Mouse (Mus musculus): ENCODE measurements around the gene Dip2b.

Gene Dip2b

DNA sequence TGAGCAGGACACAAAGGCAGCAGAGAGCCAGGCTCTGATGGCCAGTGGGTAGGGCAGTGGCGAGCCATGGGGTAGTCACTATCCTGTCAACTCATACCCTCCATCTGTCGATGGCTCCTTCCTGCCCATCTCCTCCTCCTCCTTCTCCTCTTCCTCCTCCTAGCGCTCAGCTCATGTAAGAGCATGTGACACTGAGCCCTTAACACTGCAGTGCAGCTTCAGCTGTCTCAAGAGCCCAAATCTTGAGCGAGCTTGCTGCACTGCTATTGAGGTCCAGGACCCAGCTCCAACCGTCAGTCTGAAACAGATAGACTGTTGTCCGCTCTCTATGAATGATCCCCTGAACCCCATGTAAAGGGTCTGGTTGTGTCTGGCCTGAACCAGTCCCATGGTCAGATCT is 141.2 kb downstream of the Dip2b start:
- DNase-seq (ENCODE audit: low spot score): no peak

DNA sequence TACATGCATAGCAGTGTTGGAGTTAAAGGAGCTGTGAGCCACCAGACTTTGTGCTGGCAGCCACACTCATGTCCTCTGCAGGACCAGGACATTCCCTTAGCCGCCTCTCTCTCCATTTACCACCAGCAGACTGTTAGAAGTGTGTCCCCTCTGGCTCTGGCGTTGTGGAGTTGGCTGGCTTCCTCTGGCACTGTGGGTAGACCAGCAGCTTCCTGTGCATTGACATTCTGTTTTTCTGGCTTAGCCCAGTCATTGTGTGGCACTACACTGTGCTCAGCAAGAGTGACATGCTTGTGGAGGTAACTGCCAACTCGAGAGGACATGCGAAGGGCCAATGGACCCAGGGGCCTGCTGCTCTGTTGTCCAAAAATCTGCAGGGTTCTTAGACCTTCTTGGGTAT is 141.8 kb downstream of the Dip2b start:
- DNase-seq (ENCODE audit: low spot score): no peak

DNA sequence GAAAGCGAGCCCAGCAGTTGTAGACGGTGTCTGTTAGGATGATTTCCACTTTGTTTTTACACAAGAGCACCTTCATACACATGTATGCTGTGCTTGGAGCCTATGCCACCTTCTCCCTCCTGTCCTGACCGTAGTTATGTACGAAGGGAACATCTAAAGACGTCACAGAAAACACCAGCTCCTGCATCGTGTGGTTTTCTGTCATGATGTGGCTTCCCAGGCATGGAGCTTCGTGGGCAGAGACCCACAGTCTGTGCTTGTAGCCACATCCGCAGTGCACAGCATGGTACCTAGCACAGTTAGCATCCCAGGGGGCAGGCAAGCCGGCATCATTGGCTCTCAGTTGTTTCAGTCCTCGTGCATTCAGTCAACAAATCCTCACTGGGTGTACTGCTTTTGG is 143.4 kb downstream of the Dip2b start:
- no peak for DNase-seq (ENCODE audit: low spot score)

DNA sequence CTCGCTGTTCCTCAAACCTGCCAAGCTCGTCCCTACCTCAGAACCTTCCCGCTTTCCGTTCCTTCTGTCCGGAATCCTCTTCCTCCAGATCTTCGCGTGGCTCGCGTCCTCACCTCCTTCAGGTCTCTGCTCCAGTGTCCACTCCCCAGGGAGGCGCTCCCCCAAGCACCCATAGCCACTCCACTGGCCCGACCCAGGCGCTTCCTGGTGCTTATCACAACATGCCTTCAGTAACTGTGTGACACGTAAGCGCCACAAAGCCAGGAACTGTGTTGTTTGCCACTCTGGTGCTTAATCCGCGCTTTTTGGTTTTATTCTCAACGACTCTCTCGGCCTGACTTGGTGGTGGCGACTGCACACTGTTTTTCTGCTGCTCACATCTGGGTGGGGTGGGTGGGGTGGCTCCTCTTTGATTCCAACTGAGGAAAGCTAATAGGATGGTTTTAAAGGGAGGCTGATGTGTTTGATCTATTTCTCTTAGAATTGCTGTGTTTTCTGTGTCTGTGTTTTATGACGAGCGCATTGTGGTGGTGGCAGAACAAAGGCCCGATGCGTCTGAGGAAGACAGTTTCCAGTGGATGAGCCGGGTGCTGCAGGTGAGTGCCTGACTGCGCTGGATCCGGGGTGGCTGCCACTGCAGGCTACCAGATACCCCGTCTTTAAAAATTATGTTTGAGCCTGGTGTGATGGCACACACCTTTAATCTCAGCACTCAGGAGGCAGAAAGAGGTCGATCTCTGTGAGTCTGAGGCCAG is 144.2 kb downstream of the Dip2b start:
- DNase-seq (ENCODE audit: low spot score): no peak

DNA sequence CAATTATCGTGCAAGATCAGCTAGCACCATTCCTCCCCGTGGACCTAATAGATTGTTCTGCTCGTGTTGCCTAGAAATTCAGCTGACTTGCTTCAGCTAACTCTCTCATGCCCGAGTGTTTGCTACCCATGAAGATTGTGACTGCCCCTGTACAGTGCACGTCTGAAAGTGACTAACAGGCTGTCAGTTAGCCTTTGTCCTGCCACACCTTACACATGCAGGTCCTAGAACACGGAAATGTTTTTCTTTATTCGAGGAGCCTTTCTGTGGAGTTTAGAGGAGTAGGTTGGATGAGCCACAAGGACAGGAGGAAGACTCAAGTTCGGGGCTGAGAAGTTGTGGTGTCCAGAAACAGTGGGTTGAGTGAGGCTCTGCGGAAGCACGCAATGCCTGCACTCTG is 145.0 kb downstream of the Dip2b start:
- no peak for DNase-seq (ENCODE audit: low spot score)

DNA sequence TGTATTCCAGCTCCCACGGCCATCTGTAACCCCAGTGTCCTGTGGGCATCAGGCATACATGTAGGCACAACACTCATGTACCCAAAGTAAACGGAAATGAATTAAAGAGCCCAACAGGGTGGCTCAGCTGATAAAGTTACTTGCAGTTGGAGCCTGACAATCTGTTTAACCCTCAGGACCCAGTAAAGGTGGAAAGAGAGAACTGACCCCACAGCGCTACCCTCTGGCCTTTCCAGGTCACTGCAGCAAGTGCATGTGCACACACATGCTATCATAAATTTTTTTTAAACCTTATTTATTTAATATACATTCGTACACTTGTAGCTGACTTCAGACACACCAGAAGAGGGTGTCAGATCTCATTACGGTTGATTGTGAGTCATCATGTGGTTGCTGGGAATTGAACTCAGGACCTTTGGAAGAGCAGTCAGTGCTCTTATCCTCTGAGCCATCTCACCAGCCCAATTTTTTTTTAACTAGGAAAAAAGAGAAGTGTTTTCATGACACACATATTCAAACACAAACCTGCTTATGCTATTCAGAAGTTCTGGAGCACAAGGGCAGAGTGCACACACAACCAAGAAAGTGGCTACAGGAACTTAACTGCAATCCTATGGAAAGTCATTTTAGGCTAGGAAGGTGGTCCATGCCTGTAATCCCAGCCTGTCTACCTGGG is 146.5 kb downstream of the Dip2b start:
- DNase-seq (ENCODE audit: low spot score): no peak

DNA sequence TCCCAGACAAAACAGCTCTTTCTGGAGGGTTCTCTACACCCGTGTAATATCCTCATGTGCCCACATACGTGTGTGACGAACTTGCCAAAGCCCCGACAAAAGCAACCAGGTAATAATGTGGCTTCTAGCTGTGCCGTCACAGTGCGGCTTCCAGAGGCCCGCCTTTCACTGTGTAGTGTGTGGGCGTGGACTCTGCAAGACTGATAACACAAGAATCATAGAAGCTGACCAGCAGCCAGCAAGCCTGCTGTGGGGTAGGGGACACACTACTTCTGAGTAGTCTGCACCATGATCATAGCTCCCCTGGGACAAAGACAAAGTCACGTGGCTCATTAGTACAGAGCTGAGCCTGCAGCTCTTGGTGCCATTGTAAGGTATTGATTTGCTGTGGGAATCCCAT is 147.8 kb downstream of the Dip2b start:
- no peak for DNase-seq (ENCODE audit: low spot score)

DNA sequence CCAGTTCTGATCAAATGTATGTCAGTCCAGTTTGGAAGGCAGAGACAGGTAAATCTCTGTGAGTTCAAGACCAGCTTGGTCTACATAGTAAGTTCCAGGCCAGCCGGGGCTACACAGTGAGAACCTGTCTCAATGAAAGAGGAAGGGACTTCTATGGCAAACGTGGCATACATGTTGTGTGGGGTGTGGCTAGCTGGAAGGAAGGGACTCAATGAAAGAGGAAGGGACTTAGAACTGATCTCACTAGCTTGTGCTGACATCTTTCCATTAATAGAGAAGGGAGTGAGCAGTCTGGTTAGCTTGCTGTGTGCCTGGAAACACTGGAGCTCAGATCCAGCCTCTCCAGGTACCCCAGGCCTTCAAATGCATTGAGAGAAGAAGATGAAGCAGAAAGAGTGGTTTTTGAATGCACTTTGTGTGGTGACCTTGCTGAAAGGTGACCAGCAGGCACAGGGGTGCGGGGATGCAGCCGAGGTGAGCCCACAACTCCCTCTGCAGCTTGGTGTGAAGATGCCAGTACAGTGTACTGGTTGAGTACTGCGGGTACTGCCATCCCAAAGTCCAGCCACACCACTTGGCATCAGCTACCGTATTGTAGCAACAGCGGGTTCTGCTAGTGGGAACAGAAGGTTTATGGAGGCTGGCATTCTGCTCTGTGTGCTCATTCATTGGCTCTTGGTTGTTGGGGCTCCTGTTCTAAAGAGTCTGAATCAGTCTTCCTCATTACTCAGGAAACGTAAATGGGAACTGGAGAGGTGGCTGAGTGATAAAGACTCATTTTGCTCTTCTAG is 148.6 kb downstream of the Dip2b start:
- DNase-seq (ENCODE audit: low spot score): no peak

DNA sequence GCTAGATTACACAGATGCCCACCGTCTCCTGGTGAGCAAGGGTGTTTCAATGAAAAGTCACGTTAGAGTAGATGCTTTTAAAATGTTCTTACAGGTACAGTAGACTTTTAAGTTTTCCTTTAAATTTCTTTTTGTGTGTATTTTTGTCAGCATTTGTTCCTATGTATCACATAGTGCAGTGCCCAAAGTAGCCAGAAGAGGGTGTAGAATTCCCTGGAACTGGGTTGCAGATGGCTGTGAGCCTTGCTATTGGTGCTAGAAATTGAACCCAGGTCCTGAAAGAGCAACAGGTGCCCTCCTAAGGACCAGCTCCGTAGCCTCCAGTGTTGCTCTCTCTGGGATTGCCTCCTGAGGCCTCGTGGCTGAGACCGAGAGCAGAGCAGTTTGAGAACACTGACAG is 150.1 kb downstream of the Dip2b start:
- DNase-seq (ENCODE audit: low spot score): no peak

DNA sequence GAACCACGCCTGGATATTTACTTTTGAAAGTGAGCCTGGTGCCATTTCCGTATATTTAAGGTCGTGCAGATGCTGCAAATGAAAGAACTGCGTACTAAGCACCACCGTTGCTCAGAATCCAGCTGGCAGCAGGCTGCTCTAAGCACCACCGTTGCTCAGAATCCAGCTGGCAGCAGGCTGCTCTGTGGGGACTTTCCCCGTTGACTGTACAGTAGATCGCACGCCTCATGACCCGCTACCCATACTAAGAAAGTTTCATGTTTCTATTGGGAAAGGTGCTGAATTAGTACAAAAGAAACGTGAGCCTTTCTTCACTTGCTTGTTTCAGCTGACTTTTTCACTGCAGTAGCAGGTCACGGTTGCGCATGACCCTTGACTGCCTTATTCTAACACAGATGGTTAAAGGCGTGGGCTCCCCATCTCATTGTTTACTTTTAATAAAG is 150.5 kb downstream of the Dip2b start:
- DNase-seq (ENCODE audit: low spot score): no peak

DNA sequence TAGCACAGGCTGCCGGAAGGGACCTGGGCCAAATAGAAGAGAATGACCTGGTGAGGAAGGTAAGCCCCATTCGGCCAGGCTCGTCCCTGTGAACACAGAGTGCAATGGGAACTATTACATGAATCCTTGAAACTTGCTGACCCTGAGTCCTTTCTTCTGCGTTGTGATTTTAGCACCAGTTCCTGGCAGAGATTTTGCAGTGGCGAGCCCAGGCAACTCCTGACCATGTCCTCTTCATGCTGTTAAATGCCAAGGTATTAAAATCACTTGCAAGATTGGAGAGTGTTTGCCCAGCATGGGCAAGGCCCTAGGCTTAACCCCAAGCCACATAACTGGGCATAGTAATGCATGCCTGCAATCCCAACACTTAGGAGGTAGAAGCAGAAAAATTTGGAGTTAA is 151.6 kb downstream of the Dip2b start:
- peak; percentile 21 for DNase-seq (ENCODE audit: low spot score)

DNA sequence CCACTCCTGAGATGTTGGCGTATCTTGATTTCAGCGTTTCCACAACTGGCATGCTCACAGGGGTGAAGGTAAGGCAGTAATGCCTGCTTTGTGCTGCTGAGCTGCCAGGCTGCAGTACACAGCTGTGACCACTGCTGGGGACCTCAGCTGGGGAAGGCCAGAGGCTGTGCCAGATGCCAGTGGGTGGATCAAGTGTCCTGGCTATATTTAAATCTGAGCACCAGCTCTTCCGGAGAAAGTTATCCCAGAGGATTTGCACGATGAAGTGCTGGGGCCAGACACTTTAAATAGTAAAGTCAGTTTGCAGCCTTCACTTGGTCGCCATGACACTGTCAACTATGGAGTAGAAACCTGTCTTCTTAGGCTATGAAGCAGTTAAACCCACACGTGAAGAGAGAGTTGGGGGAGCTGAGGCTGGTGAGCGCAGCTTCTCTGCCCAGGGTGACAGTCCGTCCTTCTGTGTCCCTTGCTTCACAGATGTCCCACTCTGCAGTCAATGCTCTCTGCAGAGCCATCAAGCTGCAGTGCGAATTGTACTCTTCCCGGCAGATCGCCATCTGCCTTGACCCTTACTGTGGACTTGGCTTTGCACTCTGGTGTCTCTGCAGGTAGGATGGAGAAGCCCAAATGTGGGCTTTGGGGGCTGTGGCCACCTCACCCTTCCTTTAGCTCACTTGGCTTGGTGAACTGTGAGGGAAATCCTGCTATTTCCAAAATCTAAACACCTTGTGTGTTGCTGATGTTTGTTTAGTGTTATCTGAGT is 160.7 kb downstream of the Dip2b start:
- no peak for DNase-seq (ENCODE audit: low spot score)

DNA sequence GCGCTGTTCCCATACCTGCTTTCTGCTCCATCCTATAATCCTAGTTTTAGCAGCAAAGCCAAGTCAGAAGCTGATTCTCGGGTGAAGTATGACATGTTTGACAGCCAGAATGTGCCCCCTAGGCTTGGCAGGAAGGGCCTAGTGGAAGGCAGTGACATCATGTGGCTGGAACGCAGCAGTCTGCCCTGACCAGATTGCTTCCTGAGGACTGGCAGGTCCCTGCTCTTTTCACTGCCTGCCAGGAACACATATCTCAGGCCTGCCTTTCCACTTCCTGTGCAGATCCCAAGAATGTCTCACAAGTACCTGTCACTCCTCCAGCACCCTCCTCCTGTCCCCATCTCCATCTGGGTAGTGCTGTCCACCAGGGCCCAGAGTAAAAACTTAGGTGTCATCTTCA is 161.3 kb downstream of the Dip2b start:
- DNase-seq (ENCODE audit: low spot score): peak; percentile 48

DNA sequence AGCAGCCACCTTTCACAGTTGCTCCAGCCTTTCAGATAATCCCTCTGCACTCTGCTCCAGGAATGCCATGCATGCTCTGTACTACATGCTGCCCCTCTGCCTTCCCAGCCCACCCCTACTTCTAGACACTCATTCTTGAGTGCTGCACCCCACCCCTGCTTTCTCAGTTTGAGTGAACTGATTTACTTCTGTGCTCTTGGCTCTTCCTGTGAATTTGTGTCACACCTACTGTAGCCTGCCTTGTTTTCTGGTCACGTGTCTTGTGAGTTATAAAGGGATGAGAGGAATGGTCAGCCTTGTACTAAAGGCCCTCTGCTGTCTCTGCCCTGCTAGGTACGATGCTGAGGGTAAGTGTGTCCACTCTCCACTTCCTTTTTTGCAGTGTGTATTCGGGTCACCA is 163.3 kb downstream of the Dip2b start:
- no peak for DNase-seq (ENCODE audit: low spot score)

DNA sequence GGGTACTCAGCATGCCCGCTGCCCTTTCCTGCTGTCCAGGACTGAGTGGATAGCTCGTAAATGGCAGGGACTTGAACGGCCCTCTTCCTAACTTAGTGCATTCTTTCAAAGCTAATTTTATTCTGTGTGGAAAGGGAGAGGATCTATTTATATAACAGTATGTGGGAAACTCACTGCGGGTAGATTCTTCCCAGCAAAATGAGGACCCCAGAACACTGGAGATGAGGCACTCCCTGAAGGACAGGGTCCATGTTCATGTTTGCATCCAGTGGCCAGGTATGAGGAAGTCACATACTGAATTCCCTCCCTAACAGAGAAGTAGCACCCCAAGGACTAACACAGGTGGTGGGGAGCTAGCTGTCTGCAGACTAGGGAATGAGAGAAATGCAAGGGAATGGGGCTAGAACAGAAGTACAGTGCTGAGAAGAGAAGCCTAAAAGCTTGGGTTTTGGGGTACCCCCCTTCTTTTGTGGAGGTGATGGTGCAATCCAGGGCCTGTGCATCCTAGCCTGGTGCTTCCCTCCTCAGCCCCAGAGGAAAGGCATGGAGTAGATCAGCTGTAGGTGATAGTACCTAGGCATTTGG is 164.1 kb downstream of the Dip2b start:
- DNase-seq (ENCODE audit: low spot score): no peak

DNA sequence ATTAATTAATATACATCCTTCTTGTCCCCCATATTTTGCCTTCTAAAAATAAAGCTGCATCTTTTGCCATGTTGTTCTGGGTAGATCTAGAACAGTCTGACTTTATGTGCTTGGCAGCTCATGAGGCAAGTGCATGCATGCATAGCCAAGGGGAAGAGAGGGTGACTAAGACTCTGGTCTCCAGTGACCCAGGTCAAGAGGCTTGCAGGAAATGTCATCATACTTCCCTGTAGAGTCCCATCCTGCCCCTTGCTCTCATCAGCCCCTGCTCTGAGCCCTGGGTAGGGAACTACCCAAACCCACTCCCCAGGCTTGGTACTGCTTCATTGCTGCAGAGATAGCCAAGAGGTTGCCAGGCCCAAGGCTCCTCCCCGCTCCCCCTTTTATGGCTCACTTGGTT is 166.1 kb downstream of the Dip2b start:
- no peak for DNase-seq (ENCODE audit: low spot score)

DNA sequence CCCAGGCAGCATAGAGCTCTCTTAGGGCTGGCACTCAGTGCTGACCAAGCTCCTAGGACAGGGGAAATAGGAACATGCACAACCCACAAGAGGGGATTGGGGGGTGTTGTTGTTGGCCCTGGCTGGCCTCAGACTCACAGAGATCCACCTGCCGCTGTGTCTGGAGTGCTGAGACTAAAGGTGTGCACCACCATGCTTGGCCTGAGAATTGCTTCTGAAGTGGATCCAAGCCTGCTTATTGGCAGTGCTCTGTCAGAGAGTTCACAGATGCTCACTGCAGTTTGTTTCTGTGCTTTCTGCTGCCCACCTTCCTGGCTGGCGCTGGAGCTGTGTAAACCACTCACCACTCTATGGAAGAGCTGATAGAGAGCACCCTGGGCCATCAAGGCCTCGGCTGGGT is 171.5 kb downstream of the Dip2b start:
- DNase-seq (ENCODE audit: low spot score): no peak

DNA sequence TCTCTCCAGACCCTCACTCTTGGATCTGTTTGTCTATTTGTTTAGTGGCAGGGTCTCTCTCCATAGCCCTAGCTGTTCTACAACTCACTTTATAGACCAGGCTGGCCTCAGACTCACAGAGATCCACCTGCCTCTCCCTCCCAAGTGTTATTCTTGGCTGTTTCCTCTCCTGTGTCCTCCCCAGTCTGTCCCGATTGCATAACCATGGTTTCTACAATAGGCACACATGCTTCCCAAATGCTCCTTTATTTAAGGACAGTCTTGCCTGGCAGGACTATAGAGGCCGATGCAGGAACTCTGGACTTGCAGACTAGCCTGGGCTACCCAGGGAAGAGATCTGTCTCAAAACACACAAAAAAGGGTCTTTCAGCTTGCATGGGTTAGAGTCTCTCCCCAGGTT is 174.9 kb downstream of the Dip2b start:
- no peak for DNase-seq (ENCODE audit: low spot score)

DNA sequence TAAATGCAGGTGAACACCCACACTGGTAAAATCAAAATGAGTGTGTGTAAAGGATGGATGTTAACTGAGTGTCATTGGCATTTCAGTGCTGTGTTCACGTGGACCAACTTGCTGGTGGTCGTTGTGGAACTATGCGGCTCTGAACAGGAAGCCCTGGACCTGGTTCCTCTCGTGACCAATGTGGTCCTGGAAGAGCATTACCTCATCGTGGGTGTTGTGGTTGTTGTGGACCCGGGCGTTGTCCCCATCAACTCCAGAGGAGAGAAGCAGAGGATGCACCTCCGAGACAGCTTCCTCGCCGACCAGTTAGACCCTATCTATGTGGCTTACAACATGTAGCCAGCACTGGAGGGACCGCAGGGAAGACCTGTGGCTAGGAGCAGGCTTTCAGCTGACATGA is 176.6 kb downstream of the Dip2b start:
- no peak for DNase-seq (ENCODE audit: low spot score)

DNA sequence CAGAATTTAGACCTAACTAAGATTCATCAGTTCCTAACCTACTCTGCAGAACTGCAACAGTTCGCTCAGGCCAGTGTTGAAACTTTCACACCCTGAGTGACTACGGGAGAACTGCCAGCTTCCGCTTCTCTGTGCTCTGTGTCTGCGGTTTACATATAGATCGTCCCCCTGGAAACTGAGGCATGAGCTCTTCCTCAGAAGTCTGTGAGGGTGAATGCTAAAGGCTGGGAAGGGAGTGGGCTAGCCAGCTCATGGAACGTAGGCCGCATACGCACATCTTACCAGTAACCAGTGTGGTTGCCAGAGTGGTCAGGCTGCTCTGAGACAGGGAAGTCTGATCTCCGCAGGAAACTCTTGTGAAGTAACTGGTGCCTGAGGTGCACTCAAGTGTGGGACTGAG is 177.7 kb downstream of the Dip2b start:
- DNase-seq (ENCODE audit: low spot score): peak; percentile 24

DNA sequence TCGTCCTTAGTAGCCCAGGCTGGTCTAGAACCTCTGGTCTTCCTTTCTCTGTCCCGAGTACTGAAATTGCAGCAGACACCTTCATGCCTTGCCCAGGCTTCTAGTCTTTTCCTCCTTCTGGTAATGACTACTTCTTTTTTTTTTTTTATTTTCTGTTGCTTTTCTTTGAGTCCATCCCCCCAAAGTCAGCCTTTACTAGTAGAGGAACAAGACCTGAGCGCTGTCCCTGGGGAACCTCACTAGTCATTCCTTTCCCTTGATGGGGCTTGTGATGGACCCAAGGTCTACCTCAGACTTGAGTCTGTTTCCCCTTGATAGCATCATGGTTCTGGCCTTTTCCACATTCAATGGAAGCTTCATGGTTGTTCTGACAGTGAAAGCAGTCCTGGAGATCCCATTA is 179.6 kb downstream of the Dip2b start:
- no peak for DNase-seq (ENCODE audit: low spot score)

DNA sequence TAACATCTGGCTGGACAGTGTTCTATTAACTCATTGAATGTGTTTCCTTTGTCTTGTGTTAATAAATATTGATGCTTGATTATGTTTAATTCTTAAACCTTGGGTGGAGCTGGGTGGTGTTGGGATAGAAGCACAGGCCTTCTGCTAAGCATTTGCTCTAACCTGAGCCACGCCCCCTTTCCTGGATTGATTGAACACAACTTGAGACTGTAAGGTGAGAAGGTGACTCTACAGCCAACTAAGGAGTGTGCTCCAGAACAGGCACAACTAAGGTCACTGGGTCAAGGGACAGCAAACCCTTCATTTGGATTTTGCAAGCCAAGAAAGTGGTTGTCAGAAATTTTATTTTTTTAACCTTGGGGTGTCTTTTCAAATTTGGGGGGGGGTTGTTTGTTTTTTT is 180.9 kb downstream of the Dip2b start:
- peak; percentile 31 for DNase-seq (ENCODE audit: low spot score)

Measured in lung, postnatal 25 days (tissue).